15 mouse cellular contexts compared by ENCODE assay signal in the genomic region with DNA sequence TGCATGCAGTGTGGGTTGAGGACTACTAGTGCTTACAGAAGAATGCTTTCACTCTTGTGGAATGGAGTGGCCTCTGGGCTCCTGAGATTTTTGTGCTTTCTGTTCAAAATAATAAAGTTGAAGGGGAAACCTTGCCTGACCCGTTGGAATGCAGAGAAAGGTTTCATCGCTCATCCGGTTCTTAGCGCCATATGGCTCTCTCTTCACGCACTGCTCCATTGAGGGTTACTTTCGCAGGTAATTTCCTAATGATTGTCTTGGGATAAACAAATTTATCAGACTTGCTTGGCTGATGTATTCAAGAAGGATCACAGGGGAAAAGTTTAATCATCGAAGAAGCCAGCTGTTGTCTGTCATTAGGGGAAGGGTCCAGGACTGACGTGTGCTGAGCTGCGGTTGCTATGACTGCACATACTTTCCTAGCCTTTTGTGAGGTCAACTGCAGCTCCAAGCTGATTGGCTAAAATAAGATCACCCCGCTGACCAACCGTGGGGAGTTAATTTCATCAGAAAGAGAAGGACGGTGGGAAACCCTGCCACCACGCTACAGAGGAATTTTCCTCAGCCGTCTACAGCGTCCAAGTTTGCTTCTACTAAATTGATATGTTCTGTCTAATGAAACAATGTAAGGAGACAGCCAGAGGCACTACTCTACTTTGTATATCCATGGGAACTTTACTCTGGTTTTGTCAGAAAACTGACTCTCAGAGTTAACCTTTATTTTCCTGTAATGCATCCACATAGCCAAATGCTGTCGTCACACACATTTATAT.
DNase-seq lines count a peak whose midpoint lies in the region; ATAC-seq and TF ChIP-seq lines count a peak whose summit lies in the region.
"Had no signal": no experiment of that assay in that cellular context is flagged by ENCODE, and none has a peak within 500 bp of the region (broad histone marks: within the 10 kb centered on the region; RNA-seq: fewer than 3 reads in every experiment).

No protein-coding gene starts in this region.

- peak overlapping the region; percentile 77 for H3K27ac ChIP-seq in testis, adult 2 months (ENCODE audit: control insufficient read depth, insufficient read depth, low read depth, low read length)
- no peak overlapping the region for H3K27ac ChIP-seq in midbrain, embryonic 14.5 days (replicated peaks; ENCODE audit: low read depth, low read length)
- no peak overlapping the region for H3K27ac ChIP-seq in stomach, postnatal 0 days (replicated peaks)
- no peak overlapping the region for H3K27ac ChIP-seq in heart, embryonic 11.5 days (ENCODE audit: low read depth, low read length)
- H3K27ac ChIP-seq: limb, embryonic 15.5 days; lung, embryonic 15.5 days had no signal

- H3K27me3 ChIP-seq in testis, adult 2 months (ENCODE audit: control insufficient read depth, insufficient read depth, low read length): no peaks in the 10 kb centered on the region
- H3K27me3 ChIP-seq in midbrain, embryonic 14.5 days (ENCODE audit: control insufficient read depth, insufficient read depth, low read length): no peaks in the 10 kb centered on the region
- H3K27me3 ChIP-seq in stomach, postnatal 0 days (ENCODE audit: control insufficient read depth, insufficient read depth, low read length): no peaks in the 10 kb centered on the region
- H3K27me3 ChIP-seq in heart, embryonic 11.5 days (ENCODE audit: control insufficient read depth, insufficient read depth, low read length): no peaks in the 10 kb centered on the region
- H3K27me3 ChIP-seq: limb, embryonic 15.5 days; lung, embryonic 15.5 days had no signal

- H3K36me3 ChIP-seq in testis, adult 2 months (ENCODE audit: control insufficient read depth, insufficient read depth, low read length): peaks cover 1% of the 10 kb centered on the region; the same call in 1 of the 2 replicates
- H3K36me3 ChIP-seq in midbrain, embryonic 14.5 days (ENCODE audit: control insufficient read depth, insufficient read depth, low read length): no peaks in the 10 kb centered on the region
- no peaks in the 10 kb centered on the region for H3K36me3 ChIP-seq in stomach, postnatal 0 days (ENCODE audit: control insufficient read depth, insufficient read depth, low read length)
- H3K36me3 ChIP-seq in heart, embryonic 11.5 days (ENCODE audit: control insufficient read depth, insufficient read depth, low read length): no peaks in the 10 kb centered on the region
- H3K36me3 ChIP-seq: limb, embryonic 15.5 days; lung, embryonic 15.5 days had no signal

- no peaks in the 10 kb centered on the region for H3K9me3 ChIP-seq in midbrain, embryonic 14.5 days (ENCODE audit: control insufficient read depth, low read length)
- H3K9me3 ChIP-seq in stomach, postnatal 0 days (ENCODE audit: control insufficient read depth, low read length): no peaks in the 10 kb centered on the region
- H3K9me3 ChIP-seq in heart, embryonic 11.5 days (replicated peaks; ENCODE audit: control insufficient read depth, low read length): no peaks in the 10 kb centered on the region
- H3K9me3 ChIP-seq: limb, embryonic 15.5 days; lung, embryonic 15.5 days had no signal

- peak; percentile 19 for DNase-seq in embryo, embryonic 10 days (ENCODE audit: low spot score)
- DNase-seq in embryo, embryonic 9.5 days (ENCODE audit: extremely low spot score): no peak
- DNase-seq in testis, postnatal 14 days (ENCODE audit: low spot score): no peak
- DNase-seq in midbrain, embryonic 14.5 days: peak; percentile 48
- no peak for DNase-seq in stomach, postnatal 0 days (ENCODE audit: low spot score)
- DNase-seq: adrenal gland, adult 8-10 months; cerebellum, adult 9-11 months; heart, adult 18-20 months; kidney, postnatal 10 days; thymus, adult 18-20 months had no signal

- TF ChIP-seq CTCF in testis, adult 2 months (IDR thresholded peaks at IDR 0.05; ENCODE audit: control insufficient read depth, insufficient read depth, insufficient replicate concordance, low read depth, low read length): no peak
- TF ChIP-seq CTCF in stomach, postnatal 0 days (IDR thresholded peaks at IDR 0.05; ENCODE audit: low read depth): no peak

- TF ChIP-seq POLR2A in testis, adult 2 months (IDR thresholded peaks at IDR 0.05; ENCODE audit: control insufficient read depth, low read depth, low read length): peak; percentile 28; the same call in 1 of the 2 replicates

- peak overlapping the region; percentile 19 for H3K4me2 ChIP-seq in midbrain, embryonic 14.5 days (ENCODE audit: low read length)
- peak overlapping the region; percentile 27; the same call in 1 of the 2 replicates for H3K4me2 ChIP-seq in stomach, postnatal 0 days (replicated peaks; ENCODE audit: low read depth)
- H3K4me2 ChIP-seq in heart, embryonic 11.5 days: no peak overlapping the region
- H3K4me2 ChIP-seq: limb, embryonic 15.5 days; lung, embryonic 15.5 days had no signal

- no peak overlapping the region for H3K9ac ChIP-seq in midbrain, embryonic 14.5 days (replicated peaks; ENCODE audit: low read length)
- no peak overlapping the region for H3K9ac ChIP-seq in stomach, postnatal 0 days (ENCODE audit: low read length)
- no peak overlapping the region for H3K9ac ChIP-seq in heart, embryonic 11.5 days (ENCODE audit: low read depth, low read length)
- H3K9ac ChIP-seq: limb, embryonic 15.5 days; lung, embryonic 15.5 days had no signal

- peak overlapping the region; percentile 84 for H3K4me3 ChIP-seq in testis, adult 2 months (ENCODE audit: control insufficient read depth, low read depth, low read length)
- no peak overlapping the region for H3K4me3 ChIP-seq in midbrain, embryonic 14.5 days (replicated peaks; ENCODE audit: low read depth, low read length)
- no peak overlapping the region for H3K4me3 ChIP-seq in stomach, postnatal 0 days (ENCODE audit: low read depth, low read length)
- H3K4me3 ChIP-seq in heart, embryonic 11.5 days (ENCODE audit: low read depth, low read length): no peak overlapping the region
- H3K4me3 ChIP-seq: limb, embryonic 15.5 days; lung, embryonic 15.5 days had no signal

- no peaks in the 10 kb centered on the region for H3K4me1 ChIP-seq in testis, adult 2 months (ENCODE audit: control insufficient read depth, insufficient read depth, low read length)
- H3K4me1 ChIP-seq in midbrain, embryonic 14.5 days (ENCODE audit: control insufficient read depth, insufficient read depth, low read length): peaks cover 3% of the 10 kb centered on the region; the same call in 1 of the 2 replicates
- H3K4me1 ChIP-seq in stomach, postnatal 0 days (replicated peaks; ENCODE audit: control insufficient read depth, insufficient read depth): no peaks in the 10 kb centered on the region
- H3K4me1 ChIP-seq in heart, embryonic 11.5 days (ENCODE audit: control insufficient read depth, insufficient read depth, low read length): no peaks in the 10 kb centered on the region
- H3K4me1 ChIP-seq: limb, embryonic 15.5 days; lung, embryonic 15.5 days had no signal

- WGBS in midbrain, embryonic 14.5 days: 47% methylated on average over 16 of the region's 16 CpGs
- WGBS in stomach, postnatal 0 days: 43% methylated on average over 16 of the region's 16 CpGs
- WGBS in heart, embryonic 11.5 days (ENCODE audit: insufficient replicate concordance): 78% methylated on average over 16 of the region's 16 CpGs

- no peak for TF ChIP-seq EP300 in stomach, postnatal 0 days (optimal IDR thresholded peaks at IDR 0.05)

- ATAC-seq in midbrain, embryonic 14.5 days (ENCODE audit: low FRiP score, low TSS enrichment): peak; percentile 64
- no peak for ATAC-seq in stomach, postnatal 0 days (ENCODE audit: low FRiP score, low TSS enrichment)
- no peak for ATAC-seq in heart, embryonic 11.5 days (replicated peaks; ENCODE audit: insufficient number of reproducible peaks, low FRiP score, low TSS enrichment)
- ATAC-seq in inflammation-experienced regulatory T-cells, adult 6 months: no peak

Comparison
In these comparisons a context has a peak if more than half of its experiments do, and no peak if none do; other contexts are left out.
1. DNase-seq: peak in embryo, embryonic 10 days (single experiment) and midbrain, embryonic 14.5 days (single experiment); none in embryo, embryonic 9.5 days (single experiment), testis, postnatal 14 days (single experiment) and stomach, postnatal 0 days (single experiment).